Mouse (Mus musculus): ENCODE data around the gene Gm3250.
"Not testable (repeated sequence)": the region's sequence is repeated elsewhere in the genome, so short reads cannot be mapped to it uniquely, and the experiment has no call there.

Gm3250 gene

GRCm38 (mm10) chr10:77782442-77782841, at the start of gene Gm3250:
Gm3250 (minus strand) TSS chr10:77782542.
- DNase-seq, result not testable (repeated sequence)

GRCm38 (mm10) chr10:77826951-77827350, 44.6 kb upstream of the Gm3250 start, which contains the start of gene Krtap10-4:
Krtap10-4 (minus strand) TSS chr10:77827095.
- no peak for DNase-seq

GRCm38 (mm10) chr10:77819203-77819602, 36.9 kb upstream of the Gm3250 start:
- DNase-seq, result no peak

- no peak for DNase-seq
Measured at GRCm38 (mm10) chr10:77818523-77818922, 36.2 kb upstream of the Gm3250 start.

- DNase-seq, result no peak
Measured at GRCm38 (mm10) chr10:77815514-77815913, 33.2 kb upstream of the Gm3250 start.

- no peak for DNase-seq
Measured at GRCm38 (mm10) chr10:77814382-77814781, 32.0 kb upstream of the Gm3250 start, which contains the start of gene Gm2696. Gm2696 (plus strand) TSS chr10:77814682.

GRCm38 (mm10) chr10:77811743-77812142, 29.4 kb upstream of the Gm3250 start, which contains the start of gene Gm9507:
Gm9507 (minus strand) TSS chr10:77811843.
- no peak for DNase-seq

GRCm38 (mm10) chr10:77804095-77804494, 21.8 kb upstream of the Gm3250 start:
- no peak for DNase-seq

GRCm38 (mm10) chr10:77798921-77799508, 16.7 kb upstream of the Gm3250 start, which contains the start of gene Gm19668:
Gm19668 (minus strand) TSS chr10:77799133.
- DNase-seq, result no peak

GRCm38 (mm10) chr10:77798164-77798920, 16.0 kb upstream of the Gm3250 start:
- not testable (repeated sequence) for DNase-seq

GRCm38 (mm10) chr10:77797677-77798076, 15.3 kb upstream of the Gm3250 start:
- no peak for DNase-seq

- no peak for DNase-seq
Measured at GRCm38 (mm10) chr10:77794976-77795375, 12.6 kb upstream of the Gm3250 start, which contains the start of gene Gm9639. Gm9639 (minus strand) TSS chr10:77795076.

GRCm38 (mm10) chr10:77788621-77789020, 6.3 kb upstream of the Gm3250 start:
- DNase-seq, result no peak

GRCm38 (mm10) chr10:77787876-77788275, 5.5 kb upstream of the Gm3250 start, which contains the start of gene Gm7137:
Gm7137 (minus strand) TSS chr10:77788200.
- DNase-seq, result not testable (repeated sequence)

- DNase-seq, result not testable (repeated sequence)
Measured at GRCm38 (mm10) chr10:77783396-77783795, 1.1 kb upstream of the Gm3250 start.

GRCm38 (mm10) chr10:77776844-77777243, 5.5 kb downstream of the Gm3250 start, which contains the start of gene Gm7138:
Gm7138 (minus strand) TSS chr10:77776944.
- DNase-seq, result not testable (repeated sequence)

GRCm38 (mm10) chr10:77772142-77772541, 10.2 kb downstream of the Gm3250 start:
- DNase-seq, result not testable (repeated sequence)

GRCm38 (mm10) chr10:77771225-77771624, 11.1 kb downstream of the Gm3250 start, which contains the start of gene Gm3238:
Gm3238 (minus strand) TSS chr10:77771325.
- not testable (repeated sequence) for DNase-seq

GRCm38 (mm10) chr10:77769727-77770126, 12.6 kb downstream of the Gm3250 start:
- DNase-seq, result no peak

GRCm38 (mm10) chr10:77759582-77759981, 22.8 kb downstream of the Gm3250 start, which contains the start of gene Gm3233:
Gm3233 (minus strand) TSS chr10:77759682.
- DNase-seq, result not testable (repeated sequence)

GRCm38 (mm10) chr10:77753448-77753847, 28.9 kb downstream of the Gm3250 start:
- no peak for DNase-seq

- DNase-seq, result not testable (repeated sequence)
Measured at GRCm38 (mm10) chr10:77752312-77752711, 30.0 kb downstream of the Gm3250 start.

- DNase-seq, result not testable (repeated sequence)
Measured at GRCm38 (mm10) chr10:77751254-77751653, 31.1 kb downstream of the Gm3250 start, which contains the start of gene Gm9736. Gm9736 (minus strand) TSS chr10:77751354.

Data from kidney, adult 11 months (tissue).